Mouse (Mus musculus): ENCODE results near the gene Tekt1. TPM values are rescaled to one million over a fixed set of nuclear protein-coding genes. Genes with fewer than 3 reads are reported as not detected.

Gene Tekt1
- polyA plus RNA-seq, 1 experiment from 2014 or later = 7.7 TPM

DNA sequence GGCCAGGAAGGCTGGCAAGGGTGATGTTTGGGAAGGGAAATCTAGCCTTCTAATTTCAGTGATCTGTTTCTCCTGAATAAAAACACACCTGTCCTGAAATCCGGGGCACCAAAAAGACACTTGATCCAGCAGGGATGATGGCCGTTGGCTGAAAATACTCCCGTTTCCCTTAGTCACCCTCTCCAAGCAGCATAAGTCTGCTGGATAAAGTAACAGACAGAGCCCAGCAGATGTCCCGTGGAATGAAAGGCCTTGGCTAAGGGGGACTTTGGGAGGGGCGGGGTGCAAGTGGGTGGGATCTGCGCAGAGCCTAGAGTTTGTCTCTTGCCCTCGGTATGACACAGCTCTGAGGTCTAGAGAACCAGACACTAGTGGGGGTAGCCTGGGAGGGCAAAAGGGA lies 16.0 kb upstream of the Tekt1 start:
- Histone ChIP-seq H3K4me1 (replicated peaks) (peaks cover 5% of the 10 kb centered on the region; the same call in 1 of the 2 replicates), H3K36me3 (no peaks in the 10 kb centered on the region), H3K4me3 (no peak overlapping the region), H3K27me3 (ENCODE audit: insufficient read depth, poor library complexity, severe bottlenecking) (no peaks in the 10 kb centered on the region), H3K27ac (no peak overlapping the region), H3K9me3 (0 out of 2 replicates have a peak, but pooled peaks cover 3% of the 10 kb centered on the region)
- DNase-seq (ENCODE audit: low spot score) = no peak
- 75% methylated on average over 7 of the region's 7 CpGs for WGBS

DNA sequence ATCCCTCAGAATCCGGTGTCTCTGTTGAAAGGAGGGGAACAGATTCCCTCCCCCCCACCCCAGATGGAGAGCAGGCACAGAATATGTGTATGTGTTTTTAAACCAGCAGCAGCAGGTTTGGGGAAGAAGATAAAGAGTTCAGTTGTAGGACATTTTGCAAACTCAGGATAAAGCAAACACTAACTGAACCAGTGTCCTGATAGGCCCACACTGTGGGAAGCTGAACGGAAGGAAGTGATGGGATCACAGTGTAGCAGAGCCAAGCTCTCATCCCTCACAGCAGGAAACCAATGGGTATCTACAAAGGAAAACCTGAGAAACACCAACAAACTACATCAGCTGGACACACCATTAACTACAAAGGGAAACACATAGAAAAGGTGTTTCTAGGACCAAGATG lies 14.3 kb upstream of the Tekt1 start:
- 82% methylated on average over 2 of the region's 2 CpGs for WGBS
- 0 out of 2 replicates have a peak, but pooled peaks cover 3% of the 10 kb centered on the region for H3K9me3 ChIP-seq
- DNase-seq (ENCODE audit: low spot score) = no peak
- H3K27ac ChIP-seq = no peak overlapping the region
- no peaks in the 10 kb centered on the region for H3K36me3 ChIP-seq
- no peak overlapping the region for H3K4me3 ChIP-seq
- H3K4me1 ChIP-seq (replicated peaks) = peaks cover 5% of the 10 kb centered on the region; the same call in 1 of the 2 replicates
- no peaks in the 10 kb centered on the region for H3K27me3 ChIP-seq (ENCODE audit: insufficient read depth, poor library complexity, severe bottlenecking)

DNA sequence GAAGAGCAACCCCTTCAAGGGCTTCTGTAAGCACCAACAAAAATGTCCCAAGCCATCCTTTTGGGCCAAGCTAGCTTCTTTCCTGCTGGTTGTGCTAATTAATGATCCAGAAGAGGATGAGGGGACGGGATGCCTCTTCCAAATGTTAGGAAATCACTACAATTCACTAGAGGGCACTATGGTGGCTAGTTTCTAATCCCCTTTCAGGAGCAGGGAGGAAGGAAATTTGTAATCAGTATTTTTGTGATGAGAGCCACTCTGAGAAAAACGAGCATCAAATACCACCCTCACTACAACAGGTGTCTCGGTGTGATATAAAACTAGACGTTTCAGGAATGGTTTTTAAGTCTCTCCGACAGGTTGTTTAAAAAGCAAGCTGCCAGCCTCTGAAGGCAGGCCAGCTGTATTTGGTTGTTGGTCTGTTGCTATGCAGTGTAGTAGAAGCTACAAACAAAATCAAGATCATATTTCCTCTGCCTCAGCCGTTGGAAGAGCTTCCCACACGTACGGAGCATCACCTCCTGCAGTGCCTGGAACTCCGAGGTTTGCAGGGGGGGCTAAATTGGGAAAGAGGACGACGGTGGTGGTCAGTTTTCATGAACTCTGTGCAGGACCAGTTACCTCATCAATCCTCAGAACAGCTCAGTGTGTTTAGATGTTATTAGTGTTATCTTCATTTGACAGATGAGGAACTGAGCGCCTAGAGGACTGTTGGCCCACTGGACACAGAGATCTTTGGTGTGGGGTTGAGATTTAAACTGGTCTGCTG lies 7.8 kb upstream of the Tekt1 start:
- H3K36me3 ChIP-seq = no peaks in the 10 kb centered on the region
- no peak overlapping the region for H3K4me3 ChIP-seq
- no peak for DNase-seq (ENCODE audit: low spot score)
- 0 out of 2 replicates have a peak, but pooled peaks cover 3% of the 10 kb centered on the region for H3K9me3 ChIP-seq
- 31% methylated on average over 12 of the region's 12 CpGs for WGBS
- H3K27ac ChIP-seq = no peak overlapping the region
- H3K27me3 ChIP-seq (ENCODE audit: insufficient read depth, poor library complexity, severe bottlenecking) = 0 out of 2 replicates have a peak, but pooled peaks cover 4% of the 10 kb centered on the region
- H3K4me1 ChIP-seq (replicated peaks) = 0 out of 2 replicates have a peak, but pooled peaks cover 5% of the 10 kb centered on the region

DNA sequence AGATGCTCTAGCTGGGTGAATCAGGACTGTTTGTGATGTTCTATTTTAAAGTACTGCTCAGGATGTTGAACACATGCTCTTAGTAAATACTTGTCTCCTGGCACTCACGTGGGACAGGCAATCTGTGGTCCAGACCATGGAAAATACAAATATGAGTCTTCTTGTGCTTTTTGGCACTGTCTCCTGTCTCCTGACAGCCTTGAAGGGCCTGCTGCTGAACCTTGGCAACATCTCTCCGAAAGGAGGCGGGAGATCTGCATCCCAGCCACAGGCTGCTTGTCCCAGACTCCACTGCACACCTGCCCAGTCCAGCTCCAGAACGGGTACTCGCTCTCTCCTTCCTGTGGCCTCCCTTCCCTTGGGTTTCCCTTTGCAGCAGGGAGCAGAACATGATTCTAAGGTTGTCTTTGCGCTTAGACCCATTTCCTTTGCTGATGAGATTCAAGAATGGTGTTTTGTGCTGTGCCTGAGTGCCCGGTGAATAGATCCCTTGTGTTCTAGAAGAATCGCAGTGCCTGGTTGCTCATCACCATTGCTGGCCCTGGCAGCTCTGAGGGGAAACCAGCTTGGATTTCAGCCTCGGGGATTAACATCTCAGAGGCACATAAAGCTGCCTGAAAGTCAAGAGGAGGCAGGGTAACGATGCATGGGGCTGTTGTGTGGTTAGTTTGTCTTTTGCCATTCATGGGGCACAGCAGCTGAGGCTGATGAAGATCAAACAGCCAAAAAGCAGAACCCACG lies 5.9 kb upstream of the Tekt1 start:
- 66% methylated on average over 11 of the region's 11 CpGs for WGBS
- no peak for DNase-seq (ENCODE audit: low spot score)
- peaks cover 8% of the 10 kb centered on the region for H3K27me3 ChIP-seq (ENCODE audit: insufficient read depth, poor library complexity, severe bottlenecking)
- H3K27ac ChIP-seq = no peak overlapping the region
- H3K4me1 ChIP-seq (replicated peaks) = 0 out of 2 replicates have a peak, but pooled peaks cover 5% of the 10 kb centered on the region
- H3K9me3 ChIP-seq = no peaks in the 10 kb centered on the region
- H3K4me3 ChIP-seq = no peak overlapping the region
- H3K36me3 ChIP-seq = no peaks in the 10 kb centered on the region

DNA sequence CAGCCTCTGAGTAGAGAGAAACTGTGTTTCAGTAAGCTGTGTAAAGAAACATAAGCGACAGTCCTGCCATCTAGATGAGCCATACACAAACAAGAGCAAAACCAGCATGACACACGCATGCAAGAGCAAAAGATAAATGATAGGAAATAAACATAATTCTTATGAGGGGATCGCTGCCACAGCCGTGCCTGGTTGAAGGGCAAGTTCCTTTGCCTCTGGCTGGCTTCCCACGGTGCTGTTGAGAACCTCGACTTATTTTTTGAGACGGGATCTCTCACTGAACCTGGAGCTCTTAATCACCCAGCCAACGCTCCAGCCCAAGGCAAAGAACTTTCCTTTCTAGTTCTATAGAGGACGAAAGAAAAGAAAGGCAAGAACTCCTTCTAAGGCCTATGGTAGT lies 3.9 kb upstream of the Tekt1 start:
- Histone ChIP-seq H3K9me3 (no peaks in the 10 kb centered on the region), H3K4me3 (no peak overlapping the region), H3K4me1 (replicated peaks) (peaks cover 19% of the 10 kb centered on the region), H3K27me3 (ENCODE audit: insufficient read depth, poor library complexity, severe bottlenecking) (peaks cover 15% of the 10 kb centered on the region), H3K36me3 (no peaks in the 10 kb centered on the region), H3K27ac (no peak overlapping the region)
- no peak for DNase-seq (ENCODE audit: low spot score)
- 87% methylated on average over 9 of the region's 9 CpGs for WGBS

DNA sequence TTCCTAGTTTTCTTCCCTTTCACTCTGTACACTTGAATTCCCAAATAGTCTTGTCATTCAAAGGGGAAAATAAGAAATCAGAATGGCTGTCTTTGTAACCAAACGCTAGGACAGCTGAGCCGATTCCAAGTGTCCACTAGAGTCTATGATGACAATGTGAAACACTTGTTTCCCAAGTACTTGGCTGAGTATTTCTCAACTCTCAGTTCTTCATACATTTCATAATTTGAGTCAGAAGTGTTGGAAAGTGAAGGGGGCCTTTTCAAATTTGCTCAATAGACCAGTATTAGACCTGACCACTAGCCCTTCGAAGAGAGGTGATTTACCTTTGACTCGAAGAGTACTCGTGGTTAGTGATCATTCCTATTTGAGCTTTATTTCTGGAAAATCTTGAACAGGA lies 2.3 kb upstream of the Tekt1 start:
- Histone ChIP-seq H3K4me3 (no peak overlapping the region), H3K9me3 (no peaks in the 10 kb centered on the region), H3K36me3 (no peaks in the 10 kb centered on the region), H3K27me3 (ENCODE audit: insufficient read depth, poor library complexity, severe bottlenecking) (peaks cover 15% of the 10 kb centered on the region), H3K27ac (no peak overlapping the region), H3K4me1 (replicated peaks) (peaks cover 16% of the 10 kb centered on the region)
- 93% methylated on average over 5 of the region's 5 CpGs for WGBS
- DNase-seq (ENCODE audit: low spot score) = no peak

DNA sequence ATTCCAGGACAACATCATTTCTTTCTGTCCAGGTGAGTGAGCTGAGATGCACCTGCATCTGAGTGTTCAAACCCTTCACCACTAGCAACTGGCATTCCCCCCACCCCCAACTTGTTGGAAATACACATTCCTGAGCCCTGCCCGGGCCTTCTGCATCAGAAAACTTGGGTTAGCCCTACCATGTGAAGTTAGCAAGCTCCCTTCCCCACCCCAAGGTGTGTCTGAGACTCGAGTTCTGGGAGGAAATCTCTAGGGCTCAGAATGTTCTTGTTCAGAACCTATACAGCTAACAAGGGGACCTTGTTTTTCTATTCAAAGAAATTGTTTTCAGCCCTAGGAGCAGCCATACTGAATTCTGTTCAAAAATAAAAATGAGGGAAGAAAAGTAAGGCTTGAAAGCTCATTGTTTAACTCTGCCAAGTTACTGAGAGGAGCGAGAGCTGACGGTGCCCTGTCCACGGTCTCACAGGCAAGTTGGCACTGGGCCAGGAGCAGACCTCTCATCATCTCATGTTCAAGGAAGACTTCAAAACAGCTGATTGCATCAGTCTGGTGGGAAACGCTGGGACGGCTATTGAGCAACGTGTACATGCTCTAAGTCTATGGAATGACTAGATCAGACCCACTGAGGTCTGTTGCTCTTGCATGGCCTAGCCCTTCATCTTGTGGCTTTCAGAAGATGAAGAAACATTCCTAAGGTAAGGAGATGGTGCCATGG lies 1.4 kb upstream of the Tekt1 start:
- DNase-seq (ENCODE audit: low spot score) = no peak
- Histone ChIP-seq H3K27ac (no peak overlapping the region), H3K27me3 (ENCODE audit: insufficient read depth, poor library complexity, severe bottlenecking) (peaks cover 15% of the 10 kb centered on the region), H3K36me3 (no peaks in the 10 kb centered on the region), H3K4me1 (replicated peaks) (peaks cover 16% of the 10 kb centered on the region), H3K9me3 (no peaks in the 10 kb centered on the region), H3K4me3 (no peak overlapping the region)
- WGBS = 89% methylated on average over 8 of the region's 8 CpGs

DNA sequence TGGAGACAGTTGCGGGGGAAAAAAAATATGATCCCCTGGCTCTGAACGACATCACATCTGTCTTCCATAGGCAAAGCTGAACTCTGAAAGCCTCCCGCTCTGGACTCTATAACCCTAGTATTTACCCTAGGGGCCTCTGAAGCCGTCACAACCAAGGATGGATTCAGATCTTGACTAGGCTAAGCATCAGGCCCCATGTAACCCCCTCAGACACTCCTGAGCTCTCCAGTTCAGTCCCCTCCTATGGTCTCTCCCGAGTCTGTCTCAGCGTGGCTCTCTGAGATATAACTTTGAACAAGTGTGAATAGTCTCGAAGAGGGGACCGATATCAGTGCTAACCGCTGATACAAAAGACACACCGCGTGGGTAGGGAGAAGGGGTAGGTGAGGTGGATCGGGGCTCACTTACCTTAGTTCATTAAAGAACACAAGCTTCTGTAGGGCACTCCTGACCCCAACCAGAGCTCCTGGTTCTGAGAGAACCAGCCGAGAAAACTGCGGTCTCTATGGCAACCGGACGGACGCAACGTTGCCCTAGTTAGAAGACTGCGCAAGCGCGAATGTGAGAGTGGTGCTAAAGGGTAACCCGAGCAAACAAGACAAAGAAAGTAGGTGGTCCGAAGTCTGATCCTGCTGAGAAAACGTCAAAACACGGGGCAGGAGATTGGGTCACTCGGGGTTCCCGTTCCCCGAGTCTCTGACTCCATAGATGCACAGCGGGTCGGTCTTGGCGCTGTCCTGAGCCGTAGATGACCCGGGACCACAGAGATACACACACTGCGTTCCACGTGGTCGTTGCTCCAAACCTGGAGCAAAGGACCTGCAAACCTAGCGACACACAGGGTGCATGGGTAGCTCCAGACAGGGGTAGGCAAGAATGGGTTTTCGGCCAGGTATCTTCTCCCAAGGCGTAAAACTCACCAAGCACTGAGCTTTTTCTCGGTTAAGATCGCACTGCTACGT lies 576 bp downstream of the Tekt1 start:
- Histone ChIP-seq H3K4me3 (peak overlapping the region; percentile 59), H3K9me3 (no peaks in the 10 kb centered on the region), H3K4me1 (replicated peaks) (peaks cover 16% of the 10 kb centered on the region), H3K27me3 (ENCODE audit: insufficient read depth, poor library complexity, severe bottlenecking) (peaks cover 11% of the 10 kb centered on the region), H3K36me3 (no peaks in the 10 kb centered on the region), H3K27ac (peak overlapping the region; percentile 91)
- WGBS = 13% methylated on average over 42 of the region's 42 CpGs
- DNase-seq (ENCODE audit: low spot score) = peak; percentile 89

DNA sequence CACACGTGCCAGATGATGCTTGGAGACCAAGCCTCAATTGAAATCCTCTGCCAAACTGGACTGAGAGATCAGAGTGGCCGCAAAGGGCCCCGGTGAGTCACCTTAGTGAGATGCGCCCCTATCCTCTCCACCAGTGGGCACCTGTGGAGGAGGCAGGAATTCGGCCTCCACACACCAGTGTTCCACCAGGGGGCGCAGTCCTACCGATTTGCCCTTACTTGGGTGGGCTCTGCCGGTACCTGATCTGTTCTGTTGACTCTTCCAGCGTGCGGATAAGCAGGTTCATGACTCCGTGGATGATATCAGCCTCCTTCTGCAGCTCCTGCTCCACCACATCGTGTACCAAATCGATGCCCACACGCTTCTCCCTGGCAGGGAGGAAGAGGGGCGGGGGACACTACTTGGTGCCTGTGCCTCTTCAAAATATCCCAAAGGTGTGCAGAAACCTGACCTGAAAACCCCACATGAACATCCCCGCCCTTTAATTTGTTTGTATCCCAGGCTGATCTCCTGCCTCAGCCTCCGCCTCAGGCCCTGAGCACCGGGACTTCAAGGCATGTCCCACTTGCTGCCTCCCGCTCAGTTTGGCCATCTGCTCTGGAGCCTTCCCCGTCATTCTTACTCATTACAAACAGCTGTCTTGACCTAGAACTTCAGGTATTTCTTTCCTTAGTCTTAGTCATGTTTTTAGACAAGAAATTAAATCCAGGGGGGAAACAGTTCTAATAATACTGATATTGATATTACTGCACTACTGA lies 7.1 kb downstream of the Tekt1 start:
- H3K9me3 ChIP-seq = no peaks in the 10 kb centered on the region
- peak overlapping the region; percentile 28; the same call in 1 of the 2 replicates for H3K4me3 ChIP-seq
- WGBS = 27% methylated on average over 20 of the region's 20 CpGs
- peaks cover 5% of the 10 kb centered on the region; the same call in 1 of the 2 replicates for H3K4me1 ChIP-seq (replicated peaks)
- no peaks in the 10 kb centered on the region for H3K27me3 ChIP-seq (ENCODE audit: insufficient read depth, poor library complexity, severe bottlenecking)
- peak; percentile 80 for DNase-seq (ENCODE audit: low spot score)
- no peaks in the 10 kb centered on the region for H3K36me3 ChIP-seq
- no peak overlapping the region; the same call in 1 of the 2 replicates for H3K27ac ChIP-seq

DNA sequence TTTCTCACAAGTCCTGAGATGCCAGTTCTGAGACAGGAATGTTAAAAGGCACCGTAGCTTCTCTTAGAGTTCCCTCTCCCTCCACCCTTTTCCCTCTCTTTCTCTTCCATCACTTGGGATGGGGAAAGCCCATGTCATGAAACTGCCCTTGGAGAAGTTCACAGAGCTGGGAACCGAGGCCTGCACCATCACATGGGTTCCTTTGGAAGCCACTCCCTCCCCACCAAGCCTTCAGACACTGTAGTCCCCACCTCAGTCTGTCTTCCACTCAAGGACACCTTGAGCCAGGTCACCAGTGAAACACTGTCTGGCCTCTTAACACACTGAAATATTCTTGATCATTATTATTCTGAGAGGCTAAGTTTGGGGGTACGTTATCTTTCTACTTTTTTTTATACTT lies 9.1 kb downstream of the Tekt1 start:
- no peak overlapping the region for H3K4me3 ChIP-seq
- H3K27me3 ChIP-seq (ENCODE audit: insufficient read depth, poor library complexity, severe bottlenecking) = no peaks in the 10 kb centered on the region
- peaks cover 5% of the 10 kb centered on the region; the same call in 1 of the 2 replicates for H3K4me1 ChIP-seq (replicated peaks)
- no peaks in the 10 kb centered on the region for H3K36me3 ChIP-seq
- WGBS = 80% methylated on average over 3 of the region's 3 CpGs
- no peak overlapping the region for H3K27ac ChIP-seq
- H3K9me3 ChIP-seq = no peaks in the 10 kb centered on the region
- DNase-seq (ENCODE audit: low spot score) = no peak

DNA sequence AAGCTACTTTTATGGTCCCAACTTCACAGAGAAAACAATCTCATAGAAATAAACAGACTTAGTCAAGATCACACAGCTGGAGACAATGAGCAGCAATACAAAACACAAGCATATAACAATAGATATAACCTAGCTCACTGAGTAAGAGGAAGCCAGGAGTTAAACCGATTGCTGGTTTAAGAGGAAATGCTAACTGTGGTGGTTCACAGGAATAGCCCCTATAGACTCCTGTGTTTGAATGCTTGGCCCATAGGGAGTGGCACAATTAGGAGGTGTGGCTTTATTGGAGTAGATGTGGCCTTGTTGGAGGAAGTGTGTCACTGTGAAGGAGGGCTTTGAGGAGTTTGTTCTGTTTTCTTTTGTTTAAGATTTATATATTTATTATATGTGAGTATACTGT lies 10.0 kb downstream of the Tekt1 start:
- Histone ChIP-seq H3K36me3 (no peaks in the 10 kb centered on the region), H3K27me3 (ENCODE audit: insufficient read depth, poor library complexity, severe bottlenecking) (no peaks in the 10 kb centered on the region), H3K9me3 (no peaks in the 10 kb centered on the region), H3K4me3 (no peak overlapping the region), H3K4me1 (replicated peaks) (peaks cover 5% of the 10 kb centered on the region; the same call in 1 of the 2 replicates), H3K27ac (no peak overlapping the region)
- DNase-seq (ENCODE audit: low spot score) = no peak
- 84% methylated on average over 1 of the region's 1 CpGs for WGBS

Data from hindbrain, embryonic 10.5 days (tissue).